Mouse (Mus musculus): Measurements from ENCODE around the gene Rtn4rl2. TPM values are rescaled to one million over a fixed set of nuclear protein-coding genes. Genes with fewer than 3 reads are reported as not detected.

The Rtn4rl2 gene
- polyA plus RNA-seq, 1 experiment from 2014 or later, result 1.0 TPM

Small RNA genes lying within 50 kb of the gene (microRNA-seq; reads per million reads assigned to microRNA genes)
- gene Gm24332, result not detected

Other genes starting within 250 kb of the Rtn4rl2 start
- gene Ctnnd1, start 235.9 kb downstream of the Rtn4rl2 start, polyA plus RNA-seq (2015; fragmentation: Nextera tagmentation; extraction: Ambion mirVana), result 55.7 and 59.3 TPM in 2 replicates
- 0.14 and 0.22 TPM in 2 replicates for gene Btbd18, start 227.6 kb downstream of the Rtn4rl2 start, polyA plus RNA-seq (2015; fragmentation: Nextera tagmentation; extraction: Ambion mirVana)
- 304 and 332 TPM in 2 replicates for gene Selenoh, start 215.9 kb downstream of the Rtn4rl2 start, polyA plus RNA-seq (2015; fragmentation: Nextera tagmentation; extraction: Ambion mirVana)
- gene Gm28635, start 208.7 kb downstream of the Rtn4rl2 start, polyA plus RNA-seq (2015; fragmentation: Nextera tagmentation; extraction: Ambion mirVana), result not detected in 2 replicates
- gene Med19, start 208.3 kb downstream of the Rtn4rl2 start, polyA plus RNA-seq (2015; fragmentation: Nextera tagmentation; extraction: Ambion mirVana), result 39.2 and 42.6 TPM in 2 replicates
- gene Tmx2, start 207.6 kb downstream of the Rtn4rl2 start, polyA plus RNA-seq (2015; fragmentation: Nextera tagmentation; extraction: Ambion mirVana), result 202 and 216 TPM in 2 replicates
- gene Zdhhc5, start 171.5 kb downstream of the Rtn4rl2 start, polyA plus RNA-seq (2015; fragmentation: Nextera tagmentation; extraction: Ambion mirVana), result 30.4 and 30.6 TPM in 2 replicates
- 31.1 and 32.1 TPM in 2 replicates for gene Clp1, start 159.4 kb downstream of the Rtn4rl2 start, polyA plus RNA-seq (2015; fragmentation: Nextera tagmentation; extraction: Ambion mirVana)
- 5.4 and 9.4 TPM in 2 replicates for gene Ypel4, start 152.7 kb downstream of the Rtn4rl2 start, polyA plus RNA-seq (2015; fragmentation: Nextera tagmentation; extraction: Ambion mirVana)
- 9.8 and 10.9 TPM in 2 replicates for gene Gm19426, start 143.1 kb downstream of the Rtn4rl2 start, polyA plus RNA-seq (2015; fragmentation: Nextera tagmentation; extraction: Ambion mirVana)
- gene Serping1, start 111.3 kb downstream of the Rtn4rl2 start, polyA plus RNA-seq (2015; fragmentation: Nextera tagmentation; extraction: Ambion mirVana), result 115 and 119 TPM in 2 replicates
- gene Ube2l6, start 87.9 kb downstream of the Rtn4rl2 start, polyA plus RNA-seq (2015; fragmentation: Nextera tagmentation; extraction: Ambion mirVana), result 44.0 and 46.9 TPM in 2 replicates
- 0.19 and 0.26 TPM in 2 replicates for gene Smtnl1, start 64.1 kb downstream of the Rtn4rl2 start, polyA plus RNA-seq (2015; fragmentation: Nextera tagmentation; extraction: Ambion mirVana)
- gene Timm10, start 59.7 kb downstream of the Rtn4rl2 start, polyA plus RNA-seq (2015; fragmentation: Nextera tagmentation; extraction: Ambion mirVana), result 60.1 and 66.6 TPM in 2 replicates
- gene Slc43a1, start 47.9 kb downstream of the Rtn4rl2 start, polyA plus RNA-seq (2015; fragmentation: Nextera tagmentation; extraction: Ambion mirVana), result 15.6 and 17.8 TPM in 2 replicates
- gene Slc43a3, start 49.9 kb upstream of the Rtn4rl2 start, polyA plus RNA-seq (2015; fragmentation: Nextera tagmentation; extraction: Ambion mirVana), result 57.4 and 58.0 TPM in 2 replicates
- gene Prg2, start 93.8 kb upstream of the Rtn4rl2 start, polyA plus RNA-seq (2015; fragmentation: Nextera tagmentation; extraction: Ambion mirVana), result 0.36 TPM in 1 of 2 replicates, not detected in the other
- gene Prg3, start 101.5 kb upstream of the Rtn4rl2 start, polyA plus RNA-seq (2015; fragmentation: Nextera tagmentation; extraction: Ambion mirVana), result not detected in 2 replicates
- 316 and 329 TPM in 2 replicates for gene Ssrp1, start 150.5 kb upstream of the Rtn4rl2 start, polyA plus RNA-seq (2015; fragmentation: Nextera tagmentation; extraction: Ambion mirVana)
- gene P2rx3, start 150.8 kb upstream of the Rtn4rl2 start, polyA plus RNA-seq (2015; fragmentation: Nextera tagmentation; extraction: Ambion mirVana), result 0.56 and 1.3 TPM in 2 replicates
- gene Tnks1bp1, start 161.3 kb upstream of the Rtn4rl2 start, polyA plus RNA-seq (2015; fragmentation: Nextera tagmentation; extraction: Ambion mirVana), result 34.2 and 40.6 TPM in 2 replicates
- gene Aplnr, start 249.5 kb upstream of the Rtn4rl2 start, polyA plus RNA-seq (2015; fragmentation: Nextera tagmentation; extraction: Ambion mirVana), result 125 and 126 TPM in 2 replicates

All from kidney, embryonic 16.5 days (tissue).